Mouse (Mus musculus) heart, postnatal 14 days (tissue): Measurements from ENCODE around the gene H2al1o. TPM values are rescaled to one million over a fixed set of nuclear protein-coding genes. Genes with fewer than 3 reads are reported as not detected.
"Not testable (repeated sequence)": the region's sequence is repeated elsewhere in the genome, so short reads cannot be mapped to it uniquely, and the experiment has no call there.

ENCODE experiments used
- DNase-seq, 2 experiments: peaks; one replicate each; pipeline ENCODE4 v3.0.0; 2021 to 2022
- intact Hi-C: fragments of 180-260 bp; cut with DNase I; formaldehyde crosslinking; loops from one replicate; pipeline ENCODE4 v1.15.1; 2025
- long read RNA-seq, 2 experiments: library from polyadenylated mRNA; stranded (forward); transcript quantifications; one replicate each; pipeline ENCODE4 v2.0.0; 2021
- total RNA-seq, 2 experiments: library from RNA; stranded (reverse); gene quantifications; 2 replicates each; pipeline ENCODE4 v1.2.3; 2021

Gene H2al1o
- total RNA-seq: not detected
- long read RNA-seq, experiment 1: 0 reads
- long read RNA-seq, experiment 2: 0 reads

DNA sequence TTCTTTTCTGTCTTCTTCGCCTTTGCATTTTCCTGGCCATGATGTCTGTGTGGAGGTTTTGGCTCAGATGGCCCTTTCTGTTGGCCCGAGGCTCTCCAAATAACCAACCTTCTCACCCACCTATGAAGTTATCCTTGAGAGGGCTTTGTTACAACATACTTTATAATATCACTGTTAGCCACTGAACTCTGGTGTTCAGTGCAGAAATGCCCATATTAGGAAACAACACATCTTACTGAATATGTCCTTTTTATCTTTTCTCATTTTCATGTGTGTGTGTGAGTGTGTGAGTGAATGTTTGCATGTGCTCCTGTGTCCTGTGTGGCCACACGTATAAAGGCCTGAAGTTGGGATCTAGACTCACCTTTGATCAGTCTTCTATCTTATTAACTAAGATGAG lies at the start of gene H2al1o:
TSS of gene H2al1o (minus strand) at position 101 of the 400 bp plus-strand sequence.
- DNase-seq, intact Hi-C loops: not testable (repeated sequence)

DNA sequence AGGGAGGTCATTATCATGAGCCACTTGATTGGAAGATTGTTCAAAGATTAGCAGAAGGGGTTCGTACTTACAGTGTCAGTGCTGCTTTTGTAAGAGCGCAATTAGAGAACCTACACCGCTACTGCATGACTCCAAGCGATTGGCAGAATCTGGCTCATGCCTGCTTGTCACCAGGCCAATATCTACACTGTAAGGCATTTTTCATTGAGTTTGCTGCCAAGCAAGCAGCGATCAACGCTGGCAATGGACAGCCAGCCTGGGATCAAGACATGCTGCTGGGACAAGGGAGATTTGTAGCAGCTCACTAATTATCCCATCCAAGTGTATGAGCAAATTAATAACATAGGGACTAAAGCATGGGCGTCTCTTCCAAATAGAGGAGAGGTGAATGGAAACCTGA lies 25.8 kb upstream of the H2al1o start:
- DNase-seq, intact Hi-C loops: not testable (repeated sequence)

DNA sequence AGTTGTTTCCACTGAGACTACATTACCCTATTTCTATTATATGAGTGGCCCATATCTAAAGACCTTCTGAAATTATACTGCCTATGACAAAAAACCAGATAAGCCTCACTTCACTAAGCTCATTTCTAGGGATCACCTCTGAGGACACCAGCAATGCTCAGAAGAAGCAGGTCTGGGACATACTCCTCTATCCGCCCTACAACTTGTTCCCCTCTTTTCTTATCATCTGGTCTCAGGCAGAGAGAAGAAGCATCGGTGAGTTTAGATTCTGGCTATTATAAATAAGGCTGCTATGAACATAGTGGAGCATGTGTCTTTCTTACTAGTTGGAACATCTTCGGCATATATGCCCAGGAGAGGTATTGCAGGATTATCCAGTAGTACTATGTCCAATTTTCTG lies 35.3 kb downstream of the H2al1o start:
- no peak for DNase-seq
- intact Hi-C loops: no loop called here

Other genes starting within 250 kb of the H2al1o start
- not detected for gene H2al1k, start 221.8 kb downstream of the H2al1o start, total RNA-seq
- gene Cybb, start 84.6 kb downstream of the H2al1o start, total RNA-seq: 1 to 10 TPM; 5.9 to 6.9 TPM
- gene Dynlt3, start 90.6 kb upstream of the H2al1o start, total RNA-seq: 10 to 100 TPM; 49.8 to 55.2 TPM